Mouse (Mus musculus) kidney, postnatal 0 days (tissue): ENCODE data around the gene C2cd3. TPM values are rescaled to one million over a fixed set of nuclear protein-coding genes. Genes with fewer than 3 reads are reported as not detected.

Source experiments
- ATAC-seq: fragments of 200-750 bp; cut with Nextera tagmentation; replicated peaks from 2 replicates; pipeline ENCODE4 v1.8.0; 2017; ENCODE audit warnings: low read depth, moderate number of reproducible peaks, moderate TSS enrichment, moderate library complexity; ENCODE audit not compliant: low FRiP score
- DNase-seq: peaks from one replicate; pipeline ENCODE4 v3.0.0-alpha.2; 2016; ENCODE audit warnings: low spot score
- H3K27ac ChIP-seq: fragments of 300-500 bp; sonication (generic); 2 replicates; pipeline ENCODE4 v1.5.1; 2014; ENCODE audit warnings: mild to moderate bottlenecking
- H3K27me3 ChIP-seq: fragments of 300-500 bp; sonication (generic); 2 replicates; pipeline ENCODE4 v1.6.1; 2014; ENCODE audit warnings: low read length, mixed read lengths; ENCODE audit not compliant: insufficient read depth
- H3K36me3 ChIP-seq: fragments of 300-500 bp; sonication (generic); 2 replicates; pipeline ENCODE4 v1.6.1; 2014; ENCODE audit warnings: low read length, mixed read lengths; ENCODE audit not compliant: insufficient read depth
- H3K4me1 ChIP-seq: fragments of 300-500 bp; sonication (generic); replicated peaks from 2 replicates; pipeline ENCODE4 v1.6.1; 2014; ENCODE audit warnings: antibody characterized with exemption, low read length, mixed read lengths; ENCODE audit not compliant: insufficient read depth
- H3K4me2 ChIP-seq: fragments of 300-500 bp; sonication (generic); 2 replicates; pipeline ENCODE4 v1.6.1; 2014; ENCODE audit warnings: mild to moderate bottlenecking, low read length, moderate library complexity, mixed read lengths
- H3K4me3 ChIP-seq: fragments of 300-500 bp; sonication (generic); replicated peaks from 2 replicates; pipeline ENCODE4 v1.5.1; 2014; ENCODE audit warnings: low read depth, low read length
- H3K9ac ChIP-seq: fragments of 300-500 bp; sonication (generic); 2 replicates; pipeline ENCODE4 v1.6.1; 2014; ENCODE audit warnings: low read depth, low read length
- H3K9me3 ChIP-seq: fragments of 300-500 bp; sonication (generic); replicated peaks from 2 replicates; pipeline ENCODE4 v1.6.1; 2016; ENCODE audit warnings: low read length, inconsistent platforms, mixed read lengths
- CTCF ChIP-seq: IDR thresholded peaks from 2 replicates; pipeline ENCODE4 v1.5.1; 2016; ENCODE audit warnings: antibody characterized with exemption, low read depth, mild to moderate bottlenecking, moderate library complexity
- WGBS: fragments of 180-500 bp; shearing (Covaris S2); extraction: QIAGEN DNeasy Blood & Tissue Kit; methylation state at CpG from one replicate; pipeline ENCODE4 v1.1.7; 2014; 5-methylcytosine and 5-hydroxymethylcytosine counted together
- polyA plus RNA-seq: library from polyadenylated mRNA; unstranded; fragments of >200 nt; fragmentation: Nextera tagmentation; extraction: Ambion mirVana; gene quantifications from 2 replicates; pipeline ENCODE4 v1.2.1, GENCODE M21; 2015

C2cd3 gene
- polyA plus RNA-seq, 1 experiment from 2014 or later: 13.1 TPM

DNA sequence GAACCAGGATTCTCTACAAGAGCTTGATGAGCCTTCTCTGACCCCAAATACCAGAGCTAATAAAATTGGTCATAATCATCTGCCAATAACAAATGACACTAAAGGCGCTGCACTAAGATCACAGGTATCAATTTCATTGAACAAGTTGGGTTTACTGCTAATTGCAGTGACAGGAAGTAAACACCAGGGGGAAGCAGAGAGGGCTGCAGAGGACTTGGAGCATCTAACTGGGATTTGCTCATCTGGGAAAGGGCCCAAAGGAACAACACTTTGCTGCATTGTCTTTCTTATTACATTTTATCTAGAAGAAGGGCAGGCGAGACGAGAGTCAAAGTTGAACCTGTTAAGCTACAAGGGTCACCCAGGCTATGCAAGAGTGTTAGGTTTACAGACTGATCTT, 57.1 kb downstream of the C2cd3 start:
- TF ChIP-seq CTCF: peak; percentile 97
- H3K4me1 ChIP-seq: no peaks in the 10 kb centered on the region

DNA sequence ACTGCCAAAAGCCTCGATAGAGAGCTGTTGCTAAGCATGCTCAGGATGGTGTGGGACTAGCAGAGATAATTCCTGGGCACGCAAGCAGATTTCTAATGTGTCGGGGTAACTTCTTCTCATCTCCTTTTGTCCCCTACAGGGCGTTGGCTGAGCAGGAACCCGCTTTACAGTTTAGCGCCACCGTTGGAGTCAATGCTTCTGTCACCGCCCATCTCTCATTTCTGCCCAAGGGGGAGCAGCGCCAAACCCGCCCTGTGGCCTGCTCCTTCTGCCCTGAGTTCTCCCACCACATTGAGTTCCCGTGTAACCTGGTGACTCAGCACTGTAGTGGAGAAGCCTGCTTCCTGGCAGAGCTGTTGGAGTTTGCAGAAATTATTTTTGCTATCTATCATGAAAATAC, 57.9 kb downstream of the C2cd3 start:
- Histone ChIP-seq H3K36me3 (peaks cover 60% of the 10 kb centered on the region), H3K4me3 (no peak overlapping the region), H3K27ac (no peak overlapping the region), H3K4me2 (no peak overlapping the region), H3K9ac (no peak overlapping the region), H3K27me3 (no peaks in the 10 kb centered on the region), H3K4me1 (no peaks in the 10 kb centered on the region), H3K9me3 (no peaks in the 10 kb centered on the region)
- ATAC-seq (no peak), DNase-seq (no peak)
- TF ChIP-seq CTCF: no peak
- WGBS: 90% methylated on average over 11 of the region's 11 CpGs

More for the DNA sequence above, 57.1 kb downstream of the C2cd3 start:
- DNase-seq (peak; percentile 80), ATAC-seq (no peak)
- 63% methylated on average over 3 of the region's 3 CpGs for WGBS
- Histone ChIP-seq H3K4me2 (no peak overlapping the region), H3K4me3 (no peak overlapping the region), H3K27ac (no peak overlapping the region), H3K9ac (no peak overlapping the region), H3K27me3 (no peaks in the 10 kb centered on the region), H3K9me3 (no peaks in the 10 kb centered on the region), H3K36me3 (peaks cover 65% of the 10 kb centered on the region)

DNA sequence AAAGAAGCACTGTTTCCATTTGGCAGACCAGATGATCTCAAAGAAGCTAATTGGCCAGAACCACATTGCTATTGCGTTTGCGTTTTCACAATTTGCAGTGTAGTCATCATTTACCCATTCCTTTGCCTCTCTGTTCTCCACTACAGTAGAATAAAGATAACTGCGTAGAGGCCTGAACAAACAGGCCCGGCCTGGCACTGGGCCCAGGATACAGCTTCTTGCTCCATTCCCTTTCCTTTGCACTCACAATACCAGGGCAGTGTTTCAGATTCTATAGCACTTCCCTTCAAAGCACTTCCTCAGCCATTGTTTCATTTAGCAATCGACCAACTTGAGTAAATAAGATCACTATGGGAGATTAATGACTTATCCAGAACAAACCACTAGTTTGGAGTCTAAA, 59.1 kb downstream of the C2cd3 start:
- DNase-seq (peak; percentile 42), ATAC-seq (no peak)
- H3K27ac ChIP-seq: no peak overlapping the region
- no peak overlapping the region for H3K4me2 ChIP-seq
- no peaks in the 10 kb centered on the region for H3K9me3 ChIP-seq
- peaks cover 58% of the 10 kb centered on the region for H3K36me3 ChIP-seq
- no peak for TF ChIP-seq CTCF
- no peak overlapping the region for H3K4me3 ChIP-seq
- H3K4me1 ChIP-seq: no peaks in the 10 kb centered on the region
- no peaks in the 10 kb centered on the region for H3K27me3 ChIP-seq
- H3K9ac ChIP-seq: no peak overlapping the region
- 84% methylated on average over 5 of the region's 5 CpGs for WGBS

DNA sequence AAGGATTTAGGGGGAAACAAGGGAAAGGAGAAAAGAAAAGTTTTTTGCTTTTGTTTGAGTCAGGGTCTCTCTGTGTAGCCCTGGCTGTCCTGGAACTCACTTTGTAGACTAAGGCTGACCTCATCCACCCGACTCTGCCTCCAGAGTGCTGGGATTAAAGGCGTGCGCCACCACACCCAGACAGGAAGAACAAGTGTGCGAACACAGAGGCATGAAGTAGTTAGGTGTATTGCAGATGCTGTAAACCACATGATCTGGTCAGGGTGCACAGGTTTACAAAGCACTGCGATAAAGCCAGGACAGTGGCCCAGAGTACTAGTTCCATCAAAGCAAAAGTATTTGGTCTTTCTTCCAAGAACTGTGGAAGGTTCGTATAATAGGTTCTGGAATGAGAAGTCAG, 61.3 kb downstream of the C2cd3 start:
- ATAC-seq (no peak), DNase-seq (no peak)
- Histone ChIP-seq H3K4me1 (no peaks in the 10 kb centered on the region), H3K27me3 (no peaks in the 10 kb centered on the region), H3K36me3 (peaks cover 62% of the 10 kb centered on the region), H3K4me2 (no peak overlapping the region), H3K9ac (no peak overlapping the region), H3K4me3 (no peak overlapping the region), H3K27ac (no peak overlapping the region), H3K9me3 (no peaks in the 10 kb centered on the region)
- no peak for TF ChIP-seq CTCF
- 88% methylated on average over 6 of the region's 6 CpGs for WGBS

DNA sequence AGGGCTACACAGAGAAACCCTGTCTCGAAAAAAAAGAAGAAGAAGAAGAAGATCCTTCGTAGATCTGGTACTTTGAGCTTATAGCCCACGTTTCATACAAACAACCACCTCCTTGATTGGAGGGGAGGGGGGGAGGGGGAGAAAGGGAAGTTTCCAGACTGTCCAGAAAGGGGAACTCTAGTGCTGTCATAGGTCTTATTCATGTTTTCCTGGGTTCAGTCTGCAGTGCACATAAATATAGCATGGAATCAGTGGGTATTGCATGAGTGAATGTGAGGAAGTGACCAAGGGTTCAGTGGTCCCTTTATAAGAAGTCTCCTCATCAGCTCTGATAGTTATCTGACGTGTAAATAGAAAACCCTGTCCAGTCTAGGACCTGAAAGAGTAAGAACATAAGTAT, 71.7 kb downstream of the C2cd3 start:
- H3K27ac ChIP-seq: no peak overlapping the region
- H3K4me3 ChIP-seq: no peak overlapping the region
- no peaks in the 10 kb centered on the region for H3K27me3 ChIP-seq
- no peak for TF ChIP-seq CTCF
- DNase-seq: no peak
- no peak overlapping the region for H3K4me2 ChIP-seq
- ATAC-seq: no peak
- H3K9me3 ChIP-seq: no peaks in the 10 kb centered on the region
- H3K9ac ChIP-seq: no peak overlapping the region
- WGBS: 80% methylated on average over 4 of the region's 4 CpGs
- no peaks in the 10 kb centered on the region for H3K4me1 ChIP-seq
- peaks cover 49% of the 10 kb centered on the region for H3K36me3 ChIP-seq

DNA sequence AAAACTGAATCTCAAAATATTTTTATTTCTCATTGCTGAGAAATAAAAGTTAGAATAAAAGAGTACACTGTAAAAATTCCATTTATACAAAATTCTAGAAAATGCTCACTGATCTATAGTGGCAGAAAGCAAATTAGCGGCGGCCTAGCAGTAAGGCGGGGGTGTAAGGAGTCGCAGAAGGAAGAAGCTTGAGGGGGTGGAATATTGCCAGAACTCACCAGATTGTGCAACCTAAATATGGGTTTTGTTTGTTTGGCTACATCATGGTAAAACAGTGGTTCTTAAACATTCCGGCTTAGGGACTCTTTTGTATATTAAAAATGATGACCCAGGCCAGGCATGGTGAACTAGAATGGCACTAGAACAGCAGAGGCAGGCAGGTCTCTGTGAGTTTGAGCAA, 74.2 kb downstream of the C2cd3 start:
- WGBS: 95% methylated on average over 5 of the region's 5 CpGs

DNA sequence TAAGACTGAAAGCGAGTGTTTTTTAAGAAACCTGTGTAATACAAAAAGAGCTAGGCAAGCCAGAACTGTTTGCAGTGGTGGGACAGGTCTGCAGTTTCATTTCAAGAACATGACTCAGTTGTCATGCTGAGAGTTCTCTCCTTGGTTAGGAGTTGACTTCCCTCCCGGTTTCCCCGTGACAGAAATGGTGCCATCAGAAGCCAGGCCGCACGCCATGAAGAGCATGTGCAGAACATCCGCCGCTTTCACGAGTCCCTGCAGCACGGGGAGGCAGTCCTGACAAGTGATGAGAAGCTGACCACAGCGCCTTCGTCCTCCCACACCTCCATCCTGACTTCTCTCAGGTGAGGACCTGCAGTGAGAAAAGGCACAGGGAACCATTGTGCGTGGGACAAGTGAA, 76.5 kb downstream of the C2cd3 start:
- WGBS: 93% methylated on average over 12 of the region's 12 CpGs
- Histone ChIP-seq H3K36me3 (peaks cover 57% of the 10 kb centered on the region), H3K27me3 (no peaks in the 10 kb centered on the region), H3K4me2 (no peak overlapping the region), H3K9ac (no peak overlapping the region), H3K27ac (no peak overlapping the region), H3K9me3 (no peaks in the 10 kb centered on the region), H3K4me3 (no peak overlapping the region), H3K4me1 (no peaks in the 10 kb centered on the region)
- ATAC-seq: no peak
- TF ChIP-seq CTCF: no peak
- DNase-seq: no peak

More for the DNA sequence above, 74.2 kb downstream of the C2cd3 start:
- Histone ChIP-seq H3K4me3 (no peak overlapping the region), H3K36me3 (peaks cover 51% of the 10 kb centered on the region), H3K9me3 (no peaks in the 10 kb centered on the region), H3K4me1 (no peaks in the 10 kb centered on the region), H3K27ac (no peak overlapping the region), H3K4me2 (no peak overlapping the region), H3K9ac (no peak overlapping the region), H3K27me3 (no peaks in the 10 kb centered on the region)
- DNase-seq: no peak
- TF ChIP-seq CTCF: no peak
- no peak for ATAC-seq
